Mouse (Mus musculus): ENCODE results near the gene Acvr2a.
"Not testable (repeated sequence)": the region's sequence is repeated elsewhere in the genome, so short reads cannot be mapped to it uniquely, and the experiment has no call there.

Gene Acvr2a

GRCm38 (mm10) chr2:48813371-48814222 is at the start of gene Acvr2a:
Acvr2a (plus strand) TSS chr2:48814109.
- peak; percentile 61 for DNase-seq (ENCODE audit: low spot score)

- DNase-seq (ENCODE audit: low spot score), result no peak
Observed at GRCm38 (mm10) chr2:48766513-48766912, 47.4 kb upstream of the Acvr2a start.

GRCm38 (mm10) chr2:48767778-48768177 is 46.1 kb upstream of the Acvr2a start:
- no peak for DNase-seq (ENCODE audit: low spot score)

GRCm38 (mm10) chr2:48768219-48768618 is 45.7 kb upstream of the Acvr2a start:
- DNase-seq (ENCODE audit: low spot score), result no peak

GRCm38 (mm10) chr2:48770100-48770499 is 43.8 kb upstream of the Acvr2a start:
- no peak for DNase-seq (ENCODE audit: low spot score)

- no peak for DNase-seq (ENCODE audit: low spot score)
Observed at GRCm38 (mm10) chr2:48770634-48771033, 43.3 kb upstream of the Acvr2a start.

- no peak for DNase-seq (ENCODE audit: low spot score)
Observed at GRCm38 (mm10) chr2:48775281-48775680, 38.6 kb upstream of the Acvr2a start.

GRCm38 (mm10) chr2:48788901-48789300 is 25.0 kb upstream of the Acvr2a start:
- no peak for DNase-seq (ENCODE audit: low spot score)

- peak; percentile 18 for DNase-seq (ENCODE audit: low spot score)
Observed at GRCm38 (mm10) chr2:48814223-48815038, 522 bp downstream of the Acvr2a start.

GRCm38 (mm10) chr2:48815039-48815590 is 1.2 kb downstream of the Acvr2a start:
- DNase-seq (ENCODE audit: low spot score), result no peak

GRCm38 (mm10) chr2:48816141-48817028 is 2.5 kb downstream of the Acvr2a start:
- no peak for DNase-seq (ENCODE audit: low spot score)

GRCm38 (mm10) chr2:48825878-48826277 is 12.0 kb downstream of the Acvr2a start:
- no peak for DNase-seq (ENCODE audit: low spot score)

GRCm38 (mm10) chr2:48826380-48826779 is 12.5 kb downstream of the Acvr2a start:
- DNase-seq (ENCODE audit: low spot score), result no peak

GRCm38 (mm10) chr2:48830492-48830891 is 16.6 kb downstream of the Acvr2a start:
- DNase-seq (ENCODE audit: low spot score), result no peak

- no peak for DNase-seq (ENCODE audit: low spot score)
Observed at GRCm38 (mm10) chr2:48832305-48832704, 18.4 kb downstream of the Acvr2a start.

- DNase-seq (ENCODE audit: low spot score), result no peak
Observed at GRCm38 (mm10) chr2:48833884-48834450, 20.1 kb downstream of the Acvr2a start.

- DNase-seq (ENCODE audit: low spot score), result no peak
Observed at GRCm38 (mm10) chr2:48841611-48842470, 27.9 kb downstream of the Acvr2a start.

GRCm38 (mm10) chr2:48846689-48847398 is 32.9 kb downstream of the Acvr2a start:
- DNase-seq (ENCODE audit: low spot score), result no peak

GRCm38 (mm10) chr2:48865596-48865995 is 51.7 kb downstream of the Acvr2a start:
- not testable (repeated sequence) for DNase-seq (ENCODE audit: low spot score)
